Mouse (Mus musculus): Measurements from ENCODE around the gene Meis1.

Meis1 gene

DNA sequence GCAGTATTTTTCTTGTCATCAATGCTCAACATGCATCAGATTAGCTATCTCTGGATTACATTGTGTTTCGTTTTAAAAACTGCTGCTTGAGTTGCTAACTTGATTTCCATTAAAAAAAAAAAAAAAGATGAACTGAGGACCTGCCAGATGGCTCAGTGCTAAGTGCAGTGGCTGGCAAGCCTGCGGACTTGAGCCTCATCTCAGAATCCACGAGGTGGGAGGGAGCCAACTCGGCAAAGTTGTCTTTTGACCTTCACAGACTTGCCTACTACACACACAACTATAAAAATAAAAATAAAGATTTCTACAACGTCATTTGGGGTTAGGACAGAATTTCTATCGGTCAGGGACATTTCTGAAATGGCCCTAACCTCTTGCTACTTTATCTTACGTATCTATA is 62.8 kb downstream of the Meis1 start:
- TF ChIP-seq NANOG (IDR thresholded peaks at IDR 0.05; ENCODE audit: borderline replicate concordance, low read length) (no peak), CTCF (conservative IDR thresholded peaks at IDR 0.05; ENCODE audit: low read length) (no peak), POU5F1 (IDR thresholded peaks at IDR 0.05; ENCODE audit: borderline replicate concordance, low read length) (no peak)

DNA sequence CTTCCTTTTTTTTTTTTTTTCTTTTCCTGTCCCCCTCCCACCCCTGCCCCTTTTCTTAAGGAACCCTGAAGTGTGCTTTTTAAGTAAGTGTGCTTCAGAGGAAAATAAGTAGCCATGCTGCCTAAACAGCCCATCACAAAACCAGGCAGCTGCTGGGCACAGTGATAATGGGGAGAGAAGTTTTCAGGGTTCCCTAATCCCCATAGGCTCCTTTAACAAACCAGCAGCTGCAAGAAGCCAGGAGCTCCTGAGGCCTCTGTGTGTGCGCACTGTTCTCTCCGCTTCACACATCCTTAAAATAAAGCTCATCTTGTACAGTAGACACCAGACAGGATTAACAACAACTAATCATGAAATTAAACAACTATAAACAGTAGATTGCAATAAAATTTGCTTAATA is 63.9 kb downstream of the Meis1 start:
- Histone ChIP-seq H3K4me3 (replicated peaks; ENCODE audit: low read length) (no peak overlapping the region), H3K4me1 (replicated peaks; ENCODE audit: low read depth, low read length) (peaks cover 49% of the 10 kb centered on the region), H3K9me3 (ENCODE audit: low read length) (no peaks in the 10 kb centered on the region), H3K27me3 (ENCODE audit: insufficient read depth, low read length) (peaks cover 4% of the 10 kb centered on the region; the same call in 1 of the 2 replicates), H3K36me3 (ENCODE audit: insufficient read depth, low read length) (no peaks in the 10 kb centered on the region)
- TF ChIP-seq POU5F1 (IDR thresholded peaks at IDR 0.05; ENCODE audit: borderline replicate concordance, low read length) (no peak), NANOG (IDR thresholded peaks at IDR 0.05; ENCODE audit: borderline replicate concordance, low read length) (no peak), CTCF (conservative IDR thresholded peaks at IDR 0.05; ENCODE audit: low read length) (no peak)

More for the DNA sequence above, 62.8 kb downstream of the Meis1 start:
- Histone ChIP-seq H3K9me3 (ENCODE audit: low read length) (no peaks in the 10 kb centered on the region), H3K4me3 (replicated peaks; ENCODE audit: low read length) (no peak overlapping the region), H3K36me3 (ENCODE audit: insufficient read depth, low read length) (no peaks in the 10 kb centered on the region), H3K27me3 (ENCODE audit: insufficient read depth, low read length) (peaks cover 4% of the 10 kb centered on the region; the same call in 1 of the 2 replicates), H3K4me1 (replicated peaks; ENCODE audit: low read depth, low read length) (peaks cover 49% of the 10 kb centered on the region)

DNA sequence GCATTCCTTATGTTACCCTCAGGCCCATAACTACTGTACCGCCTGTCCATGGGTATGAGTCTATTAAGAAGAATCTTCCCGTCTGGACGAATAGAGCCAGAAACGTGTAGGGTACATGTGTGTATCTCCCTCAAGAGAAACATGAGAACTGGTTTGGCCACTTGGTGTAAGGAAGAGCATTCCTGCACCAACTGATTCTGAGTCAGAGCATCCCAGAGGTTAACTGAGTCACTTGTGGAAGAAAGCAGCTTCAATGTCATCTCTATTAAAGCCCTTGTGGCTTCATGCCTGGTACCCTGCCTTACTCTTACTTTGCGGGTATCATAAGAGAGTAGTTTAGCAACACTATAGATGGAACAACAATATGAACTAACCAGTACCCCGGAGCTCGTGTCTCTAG is 64.9 kb downstream of the Meis1 start:
- no peaks in the 10 kb centered on the region for H3K36me3 ChIP-seq (ENCODE audit: insufficient read depth, low read length)
- H3K4me3 ChIP-seq (replicated peaks; ENCODE audit: low read length): no peak overlapping the region
- no peak for TF ChIP-seq POU5F1 (IDR thresholded peaks at IDR 0.05; ENCODE audit: borderline replicate concordance, low read length)
- no peak for TF ChIP-seq NANOG (IDR thresholded peaks at IDR 0.05; ENCODE audit: borderline replicate concordance, low read length)
- TF ChIP-seq CTCF (conservative IDR thresholded peaks at IDR 0.05; ENCODE audit: low read length): no peak
- peaks cover 9% of the 10 kb centered on the region for H3K27me3 ChIP-seq (ENCODE audit: insufficient read depth, low read length)
- peaks cover 52% of the 10 kb centered on the region for H3K4me1 ChIP-seq (replicated peaks; ENCODE audit: low read depth, low read length)
- no peaks in the 10 kb centered on the region for H3K9me3 ChIP-seq (ENCODE audit: low read length)

DNA sequence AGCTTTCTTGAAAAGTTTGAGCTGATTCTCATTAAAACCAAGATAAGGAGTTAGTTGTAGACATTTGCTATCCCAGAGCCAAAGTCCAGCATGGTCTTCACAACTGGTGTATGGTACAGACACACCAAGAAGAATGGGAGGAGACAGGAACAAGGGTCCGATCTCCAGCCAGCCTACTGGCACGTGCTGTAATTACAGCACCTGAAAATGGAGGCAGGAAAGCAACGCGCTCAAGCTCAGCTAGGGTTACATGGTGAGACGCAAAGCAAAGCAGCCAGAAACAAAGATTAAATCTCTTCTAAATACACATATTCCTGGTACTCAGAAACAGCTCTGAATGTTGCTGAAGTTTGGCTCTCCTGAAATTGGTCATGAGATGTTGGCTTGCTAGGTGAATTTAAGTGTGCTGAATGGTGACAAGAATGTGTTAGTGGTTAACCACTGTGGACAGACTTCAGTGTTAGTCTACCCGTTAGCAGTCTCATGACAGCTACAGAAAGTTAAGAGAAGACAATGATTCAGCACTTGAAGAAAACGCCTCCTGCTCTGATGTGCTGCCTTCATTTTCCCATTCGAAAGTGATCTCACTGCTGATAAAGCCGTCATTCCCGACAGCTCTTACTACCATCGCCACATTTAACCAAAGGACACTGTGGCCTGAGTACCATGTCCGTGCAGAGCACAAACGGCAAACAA is 70.0 kb downstream of the Meis1 start:
- H3K4me1 ChIP-seq (replicated peaks; ENCODE audit: low read depth, low read length): peaks cover 49% of the 10 kb centered on the region
- H3K4me3 ChIP-seq (replicated peaks; ENCODE audit: low read length): no peak overlapping the region
- no peak for TF ChIP-seq CTCF (conservative IDR thresholded peaks at IDR 0.05; ENCODE audit: low read length)
- TF ChIP-seq NANOG (IDR thresholded peaks at IDR 0.05; ENCODE audit: borderline replicate concordance, low read length): no peak
- no peak for TF ChIP-seq POU5F1 (IDR thresholded peaks at IDR 0.05; ENCODE audit: borderline replicate concordance, low read length)
- H3K9me3 ChIP-seq (ENCODE audit: low read length): no peaks in the 10 kb centered on the region
- peaks cover 6% of the 10 kb centered on the region for H3K27me3 ChIP-seq (ENCODE audit: insufficient read depth, low read length)
- H3K36me3 ChIP-seq (ENCODE audit: insufficient read depth, low read length): no peaks in the 10 kb centered on the region

DNA sequence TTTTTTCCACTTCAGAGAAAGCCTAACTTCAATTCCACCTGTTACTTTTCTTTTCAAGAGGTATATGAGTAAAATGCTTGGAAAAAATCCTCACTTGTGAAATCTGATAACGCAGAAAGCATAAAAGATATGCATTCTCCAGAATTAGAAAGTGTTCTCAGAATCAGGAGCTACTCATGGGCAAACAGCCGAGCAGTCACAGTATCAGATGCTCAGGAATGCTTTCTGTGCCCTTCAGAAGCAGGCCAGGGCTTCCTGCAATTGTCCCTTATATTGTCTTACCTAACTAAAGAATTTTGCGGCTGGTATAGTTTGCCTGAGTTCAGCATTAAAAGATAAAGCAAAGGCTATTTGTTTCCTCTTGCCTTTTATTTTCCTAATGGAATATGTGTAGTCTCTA is 71.4 kb downstream of the Meis1 start:
- no peak overlapping the region for H3K4me3 ChIP-seq (replicated peaks; ENCODE audit: low read length)
- H3K36me3 ChIP-seq (ENCODE audit: insufficient read depth, low read length): no peaks in the 10 kb centered on the region
- no peaks in the 10 kb centered on the region for H3K9me3 ChIP-seq (ENCODE audit: low read length)
- TF ChIP-seq POU5F1 (IDR thresholded peaks at IDR 0.05; ENCODE audit: borderline replicate concordance, low read length) (no peak), NANOG (IDR thresholded peaks at IDR 0.05; ENCODE audit: borderline replicate concordance, low read length) (no peak), CTCF (conservative IDR thresholded peaks at IDR 0.05; ENCODE audit: low read length) (no peak)
- H3K4me1 ChIP-seq (replicated peaks; ENCODE audit: low read depth, low read length): peaks cover 52% of the 10 kb centered on the region
- H3K27me3 ChIP-seq (ENCODE audit: insufficient read depth, low read length): peaks cover 6% of the 10 kb centered on the region

DNA sequence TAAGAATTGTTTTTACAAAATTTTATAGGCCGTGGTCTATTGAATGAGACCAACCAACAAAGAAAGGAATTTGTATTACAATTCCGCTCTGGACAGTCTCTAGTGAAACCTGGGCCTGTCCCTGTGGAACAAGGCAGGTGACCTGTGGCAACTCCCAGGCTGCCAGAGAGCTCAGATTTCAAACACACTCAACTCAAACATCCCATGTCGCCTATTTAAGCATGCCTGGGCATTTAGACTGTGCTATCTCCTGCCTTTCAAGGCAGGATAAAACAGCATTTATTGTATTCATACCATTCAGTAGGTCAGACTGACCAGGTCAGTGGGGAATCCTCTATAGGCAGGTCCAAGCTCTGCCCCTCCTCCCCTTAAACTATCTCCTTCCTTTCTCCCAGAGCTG is 73.0 kb downstream of the Meis1 start:
- Histone ChIP-seq H3K27me3 (ENCODE audit: insufficient read depth, low read length) (peaks cover 6% of the 10 kb centered on the region), H3K4me3 (replicated peaks; ENCODE audit: low read length) (no peak overlapping the region), H3K36me3 (ENCODE audit: insufficient read depth, low read length) (no peaks in the 10 kb centered on the region), H3K4me1 (replicated peaks; ENCODE audit: low read depth, low read length) (peaks cover 52% of the 10 kb centered on the region), H3K9me3 (ENCODE audit: low read length) (no peaks in the 10 kb centered on the region)
- TF ChIP-seq POU5F1 (IDR thresholded peaks at IDR 0.05; ENCODE audit: borderline replicate concordance, low read length): no peak
- no peak for TF ChIP-seq NANOG (IDR thresholded peaks at IDR 0.05; ENCODE audit: borderline replicate concordance, low read length)
- no peak for TF ChIP-seq CTCF (conservative IDR thresholded peaks at IDR 0.05; ENCODE audit: low read length)

DNA sequence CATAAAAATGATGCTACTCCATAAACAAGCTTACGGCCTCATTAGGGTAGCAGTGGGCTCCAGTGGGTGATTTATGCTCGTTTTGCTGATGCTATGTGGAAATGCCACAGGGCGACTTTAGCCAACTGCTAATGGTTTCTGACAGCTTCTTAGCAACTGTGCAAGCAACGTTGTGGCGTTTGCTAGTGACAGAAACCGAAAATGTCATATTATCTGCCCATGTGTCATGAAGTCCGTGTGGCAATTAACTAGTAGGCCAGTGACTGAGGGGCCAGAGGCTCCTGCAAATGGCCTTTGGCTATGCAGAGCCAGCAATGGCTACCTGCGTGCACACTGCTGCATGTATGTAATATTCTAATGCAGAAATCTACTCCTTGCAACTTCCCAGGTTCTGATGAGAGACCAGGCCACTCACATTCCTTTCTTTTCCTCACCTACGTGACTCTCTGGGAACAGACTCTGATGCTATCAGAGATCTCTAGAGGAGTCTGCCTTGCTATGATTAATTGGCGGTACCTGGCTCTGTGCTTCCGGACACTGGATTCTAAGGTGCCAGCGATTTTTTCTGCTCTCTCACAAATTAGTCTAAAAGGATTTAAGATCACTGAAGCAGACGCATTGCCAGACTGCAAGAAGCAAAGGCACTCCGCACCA is 73.7 kb downstream of the Meis1 start:
- H3K4me1 ChIP-seq (replicated peaks; ENCODE audit: low read depth, low read length): peaks cover 52% of the 10 kb centered on the region
- TF ChIP-seq CTCF (conservative IDR thresholded peaks at IDR 0.05; ENCODE audit: low read length) (no peak), NANOG (IDR thresholded peaks at IDR 0.05; ENCODE audit: borderline replicate concordance, low read length) (no peak), POU5F1 (IDR thresholded peaks at IDR 0.05; ENCODE audit: borderline replicate concordance, low read length) (no peak)
- H3K4me3 ChIP-seq (replicated peaks; ENCODE audit: low read length): no peak overlapping the region
- H3K27me3 ChIP-seq (ENCODE audit: insufficient read depth, low read length): peaks cover 6% of the 10 kb centered on the region
- no peaks in the 10 kb centered on the region for H3K9me3 ChIP-seq (ENCODE audit: low read length)
- H3K36me3 ChIP-seq (ENCODE audit: insufficient read depth, low read length): no peaks in the 10 kb centered on the region

DNA sequence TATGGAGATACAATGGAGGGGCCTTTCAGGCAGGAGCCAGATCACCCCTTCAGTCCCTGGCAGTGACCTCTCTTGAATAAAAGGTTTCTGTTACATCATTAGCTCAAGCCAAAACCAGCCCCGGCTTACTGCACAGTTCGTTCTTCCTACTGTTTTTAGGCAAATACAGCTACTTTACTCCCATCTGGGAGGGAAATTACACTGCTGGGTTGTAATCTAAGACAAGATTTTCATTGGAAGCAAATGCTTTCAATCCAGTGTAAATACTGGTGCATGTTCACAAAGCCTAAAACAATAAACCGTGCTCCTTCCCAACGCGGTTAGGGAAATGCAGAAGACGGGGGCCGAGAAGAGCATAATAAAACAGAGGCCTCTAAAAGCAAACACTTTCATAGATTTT is 74.6 kb downstream of the Meis1 start:
- Histone ChIP-seq H3K9me3 (ENCODE audit: low read length) (no peaks in the 10 kb centered on the region), H3K4me3 (replicated peaks; ENCODE audit: low read length) (no peak overlapping the region), H3K36me3 (ENCODE audit: insufficient read depth, low read length) (no peaks in the 10 kb centered on the region), H3K27me3 (ENCODE audit: insufficient read depth, low read length) (peaks cover 2% of the 10 kb centered on the region), H3K4me1 (replicated peaks; ENCODE audit: low read depth, low read length) (peaks cover 52% of the 10 kb centered on the region)
- no peak for TF ChIP-seq CTCF (conservative IDR thresholded peaks at IDR 0.05; ENCODE audit: low read length)
- TF ChIP-seq NANOG (IDR thresholded peaks at IDR 0.05; ENCODE audit: borderline replicate concordance, low read length): no peak
- no peak for TF ChIP-seq POU5F1 (IDR thresholded peaks at IDR 0.05; ENCODE audit: borderline replicate concordance, low read length)

All from E14TG2a.4 (cell line).